Mouse (Mus musculus) left cerebral cortex, adult 8-10 months (tissue): ENCODE results near the gene Scgb1b11. TPM values are rescaled to one million over a fixed set of nuclear protein-coding genes. Genes with fewer than 3 reads are reported as not detected.
"Not testable (repeated sequence)": the region's sequence is repeated elsewhere in the genome, so short reads cannot be mapped to it uniquely, and the experiment has no call there.

ENCODE experiments used
- DNase-seq, 2 experiments: peaks; one replicate each; pipeline ENCODE4 v3.0.0; 2022; ENCODE audit warnings: low spot score in 2 of 2
- total RNA-seq, 4 experiments: library from RNA; stranded (reverse); gene quantifications; 2 replicates each; pipeline ENCODE4 v1.2.4; 2022

The Scgb1b11 gene
- total RNA-seq = not detected

DNA sequence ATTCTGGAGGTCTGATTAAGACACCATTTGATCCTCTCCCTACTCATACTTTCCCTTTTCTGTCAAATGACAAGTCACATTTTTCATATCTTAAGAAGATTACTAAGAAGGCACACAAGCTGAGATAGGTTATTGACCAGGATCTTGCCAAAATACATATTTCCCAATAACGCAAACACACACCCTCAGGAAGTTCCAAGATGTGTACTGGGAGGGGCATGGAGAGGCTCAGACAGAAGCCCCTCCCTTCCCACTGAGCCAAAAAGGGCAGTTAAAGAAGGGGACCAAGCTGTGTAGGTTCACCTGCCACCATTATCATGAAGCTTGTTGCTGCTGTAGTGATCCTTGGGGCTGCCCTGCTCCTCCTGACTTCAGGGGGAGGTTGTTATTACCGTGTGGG, at the start of gene Scgb1b11:
Gene Scgb1b11, plus strand, starts transcription at position 301 of the 400 bp plus-strand sequence.
- not testable (repeated sequence) for DNase-seq

DNA sequence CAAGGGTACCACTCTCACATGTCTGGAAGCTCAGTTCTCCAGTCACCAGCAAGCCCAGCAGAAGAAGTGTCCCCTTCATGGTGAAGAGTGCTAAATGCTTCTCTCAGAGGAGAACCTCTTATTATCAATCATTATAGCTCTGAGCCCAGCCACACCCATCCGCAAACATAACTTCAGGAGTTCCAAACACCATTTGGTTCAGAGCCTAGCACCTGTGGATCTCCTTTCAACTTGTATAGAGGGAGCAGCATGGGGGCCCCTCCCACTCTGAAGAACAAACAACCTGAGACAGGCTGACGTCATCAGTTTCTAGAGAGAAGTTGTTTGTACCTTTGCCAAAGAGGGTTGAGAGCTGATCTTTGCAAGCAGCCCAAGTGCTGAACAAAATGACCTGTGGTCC, 11.6 kb upstream of the Scgb1b11 start, which contains the start of gene Scgb2b11:
Gene Scgb2b11, minus strand, starts transcription at position 101 of the 400 bp plus-strand sequence.
- DNase-seq = not testable (repeated sequence)

Other genes with a start within 250 kb of the Scgb1b11 start
- gene Scgb1b10, start 122.0 kb upstream of the Scgb1b11 start, total RNA-seq = not detected
- gene Scgb2b11, start 11.7 kb upstream of the Scgb1b11 start, total RNA-seq = not detected
- not detected for gene Scgb2b12, start 104.4 kb downstream of the Scgb1b11 start, total RNA-seq
- gene Scgb1b12, start 111.3 kb downstream of the Scgb1b11 start, total RNA-seq = not detected
- not detected for gene Scgb1b29, start 218.7 kb downstream of the Scgb1b11 start, total RNA-seq